Mouse (Mus musculus): Measurements from ENCODE around the gene Mpl.

Gene Mpl

DNA sequence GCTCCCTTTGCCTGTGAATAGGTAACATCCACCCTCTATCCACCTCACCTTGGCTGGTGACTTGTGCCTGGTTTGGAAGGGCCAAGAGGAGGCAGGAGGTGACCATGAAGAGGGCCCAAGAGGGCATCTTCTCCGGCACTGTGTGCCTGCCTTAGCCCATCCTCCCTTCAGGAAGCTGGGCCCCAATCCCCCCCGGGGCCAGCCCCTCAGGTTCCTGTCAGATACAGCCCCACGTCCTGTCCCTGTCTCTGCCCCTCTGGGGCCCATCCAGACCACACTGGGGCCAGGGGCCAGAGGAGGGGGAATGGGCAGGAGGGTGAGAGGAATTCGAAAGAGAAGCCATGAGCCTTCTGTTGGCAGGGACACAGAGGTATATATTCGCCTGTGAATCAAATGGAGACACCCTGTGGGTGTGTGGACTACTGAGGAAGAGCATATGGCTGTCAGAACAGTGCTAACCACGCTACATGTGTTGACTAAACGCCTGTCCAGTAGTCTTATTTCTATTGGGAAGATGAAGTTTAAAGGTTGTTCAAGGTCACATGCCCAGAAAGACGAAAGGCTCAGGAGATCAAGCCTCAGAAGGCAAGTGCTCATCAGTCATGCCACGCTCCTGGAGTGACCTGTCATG is at the start of gene Mpl:
TSS of gene Mpl (minus strand) at position 169 of the 631 bp plus-strand sequence.
- DNase-seq (ENCODE audit: low spot score): no peak

DNA sequence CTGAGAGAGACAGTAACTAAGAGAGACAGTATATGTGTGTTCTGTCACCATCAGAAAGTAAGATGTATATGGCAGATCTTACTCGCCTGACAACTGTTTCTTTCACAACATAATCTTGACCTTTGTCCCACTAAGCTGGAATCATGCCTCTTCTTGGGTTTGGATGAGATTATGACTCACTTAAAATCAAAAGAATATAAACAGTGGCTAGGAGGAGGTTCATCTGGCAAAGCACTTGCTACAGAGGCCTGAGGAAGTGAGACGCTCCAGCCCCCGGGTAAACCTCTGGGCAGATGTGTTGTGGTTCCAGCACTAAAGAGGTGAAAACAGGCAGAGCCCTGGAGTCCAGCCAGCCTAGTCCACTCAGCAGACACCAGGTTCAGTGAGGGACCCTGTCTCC is 48.2 kb upstream of the Mpl start:
- DNase-seq (ENCODE audit: low spot score): no peak

DNA sequence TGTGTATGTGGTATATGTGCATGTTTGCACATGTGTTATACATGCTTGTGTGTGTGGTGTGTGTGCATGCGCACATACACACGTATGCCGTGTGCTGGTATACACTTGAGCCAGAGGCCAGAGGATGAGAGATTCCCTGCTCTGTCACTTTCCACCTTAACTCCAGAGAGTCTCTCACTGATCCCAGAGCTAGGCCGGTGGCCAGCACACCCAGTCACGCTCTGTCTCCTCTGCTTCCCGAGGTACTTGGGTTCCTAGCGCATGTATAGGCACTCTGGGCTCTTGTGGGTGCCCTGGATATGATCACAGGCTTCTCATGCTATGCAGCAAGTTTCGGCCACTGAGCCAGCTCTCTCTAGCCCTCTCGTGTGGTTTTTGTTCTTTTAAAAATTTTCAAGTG is 43.5 kb upstream of the Mpl start:
- no peak for DNase-seq (ENCODE audit: low spot score)

DNA sequence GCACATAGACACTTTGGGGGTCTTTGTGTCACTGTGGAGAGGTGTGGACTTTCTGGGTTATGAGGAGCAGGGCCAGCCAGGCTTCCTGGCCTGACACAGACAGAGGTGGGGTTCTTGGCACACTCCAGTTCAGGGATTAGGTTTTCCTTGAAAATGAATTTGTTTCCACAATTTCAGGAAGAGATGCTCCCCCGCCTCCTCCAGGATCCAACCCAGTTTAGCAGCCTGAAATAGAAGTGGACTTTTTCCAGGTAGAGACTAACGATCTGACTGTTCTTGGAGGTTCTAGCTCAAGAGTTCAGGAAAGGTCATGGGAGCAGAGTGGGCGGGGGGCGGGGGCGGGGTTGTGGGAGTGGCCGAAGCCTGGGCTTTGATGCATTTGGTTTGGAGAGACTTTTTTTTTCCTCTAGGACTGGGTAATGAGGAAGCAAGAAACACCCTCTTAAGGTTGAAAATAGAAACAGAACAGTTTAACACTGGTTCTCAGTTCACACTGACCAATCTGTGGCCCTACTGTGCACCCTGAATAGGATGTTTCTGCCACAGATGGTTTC is 42.9 kb upstream of the Mpl start:
- DNase-seq (ENCODE audit: low spot score): no peak

DNA sequence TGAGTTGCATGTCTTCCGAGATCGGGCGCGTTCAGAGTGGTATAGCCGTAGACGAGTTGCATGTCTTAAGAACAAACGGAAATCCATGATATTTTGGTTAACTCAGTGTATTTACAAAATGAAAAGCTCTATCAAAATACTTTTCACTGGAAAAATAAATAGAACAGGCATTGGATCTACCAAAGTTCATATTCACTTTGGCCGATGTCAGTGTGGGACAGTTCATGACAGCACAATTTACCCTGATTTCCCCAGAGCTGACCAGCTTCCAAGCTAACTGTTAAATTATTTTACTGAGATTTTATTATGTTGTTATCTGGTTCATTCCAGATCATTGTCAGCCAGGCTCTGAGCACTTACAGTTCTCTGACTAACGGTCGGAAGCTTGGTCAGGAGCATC is 33.1 kb upstream of the Mpl start:
- DNase-seq (ENCODE audit: low spot score): no peak

DNA sequence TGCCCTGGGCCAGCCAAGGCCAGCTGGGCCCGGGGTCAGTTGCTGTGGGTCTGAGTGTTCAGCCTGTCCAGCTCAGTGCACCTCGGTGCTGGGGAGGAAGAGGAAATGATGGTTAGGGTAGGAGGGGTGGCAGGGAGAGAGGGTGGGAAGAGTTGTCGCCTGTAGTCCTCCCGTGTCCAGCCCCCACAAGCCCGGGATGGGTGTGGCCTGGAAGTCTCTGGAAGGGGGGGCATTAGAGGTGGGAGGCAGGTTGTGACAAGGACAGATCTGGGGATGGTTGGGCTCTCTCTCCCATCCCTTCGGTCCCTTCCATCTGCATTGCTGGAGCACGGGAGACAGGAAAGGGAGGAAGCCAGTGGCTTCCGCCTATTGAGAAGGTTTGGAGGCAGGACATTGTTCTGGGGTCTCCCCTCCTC is 32.4 kb upstream of the Mpl start, which contains the start of gene Tie1:
TSS of gene Tie1 (minus strand) at position 345 of the 416 bp plus-strand sequence.
- no peak for DNase-seq (ENCODE audit: low spot score)

DNA sequence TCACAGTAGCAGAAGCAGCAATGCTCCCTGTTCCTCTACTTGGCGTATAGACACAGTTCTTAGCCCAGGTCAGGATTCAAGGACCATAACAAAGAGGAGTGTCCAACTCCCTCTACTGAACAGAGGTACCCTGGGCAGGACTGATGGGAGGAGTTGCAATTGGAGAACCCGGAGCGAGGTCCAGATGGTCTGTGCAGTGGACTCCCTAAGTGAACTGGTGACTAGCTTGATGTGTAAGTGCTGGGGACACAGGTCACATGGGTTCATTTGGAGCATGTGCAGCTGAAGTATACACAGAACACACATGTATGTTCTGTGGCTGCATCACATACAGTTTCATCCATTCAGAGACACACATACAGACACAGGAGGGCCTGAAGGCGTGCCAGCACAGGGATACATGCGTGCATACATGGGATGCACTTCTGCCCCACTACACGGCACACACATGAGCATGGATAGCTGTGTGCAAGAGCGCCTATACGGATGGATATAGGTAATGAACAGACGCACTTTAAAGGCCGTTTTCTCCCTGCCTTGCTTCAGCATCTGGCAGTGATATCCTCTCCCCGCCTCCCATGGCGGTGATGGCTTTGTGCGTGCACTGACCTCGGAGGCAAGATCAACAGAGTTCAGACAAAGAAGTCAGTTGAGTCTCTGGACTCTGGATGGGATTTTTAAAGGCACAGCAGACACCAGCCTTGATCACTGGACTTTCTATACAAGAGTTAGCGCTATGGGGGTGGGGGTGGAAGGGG is 19.6 kb upstream of the Mpl start:
- no peak for DNase-seq (ENCODE audit: low spot score)

DNA sequence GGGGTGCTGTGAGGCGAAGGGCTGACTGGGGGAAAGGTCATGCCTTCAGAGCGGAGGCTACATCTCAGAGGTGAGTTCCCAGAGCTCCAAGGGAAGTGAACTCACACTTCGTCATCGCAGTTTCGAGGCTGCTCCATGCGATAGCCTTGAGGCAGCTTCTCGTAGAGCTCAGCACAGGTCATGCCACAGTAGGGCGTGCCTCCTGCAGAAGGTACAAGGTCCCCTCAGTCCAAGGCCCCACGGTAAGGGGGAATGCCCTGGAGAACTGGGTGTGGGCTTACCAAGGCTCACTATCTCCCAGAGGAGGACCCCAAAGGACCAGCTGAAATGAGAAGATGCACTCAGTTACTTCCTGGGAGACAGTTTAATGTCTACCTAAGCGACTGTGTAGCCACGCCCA is 15.4 kb upstream of the Mpl start:
- no peak for DNase-seq (ENCODE audit: low spot score)

DNA sequence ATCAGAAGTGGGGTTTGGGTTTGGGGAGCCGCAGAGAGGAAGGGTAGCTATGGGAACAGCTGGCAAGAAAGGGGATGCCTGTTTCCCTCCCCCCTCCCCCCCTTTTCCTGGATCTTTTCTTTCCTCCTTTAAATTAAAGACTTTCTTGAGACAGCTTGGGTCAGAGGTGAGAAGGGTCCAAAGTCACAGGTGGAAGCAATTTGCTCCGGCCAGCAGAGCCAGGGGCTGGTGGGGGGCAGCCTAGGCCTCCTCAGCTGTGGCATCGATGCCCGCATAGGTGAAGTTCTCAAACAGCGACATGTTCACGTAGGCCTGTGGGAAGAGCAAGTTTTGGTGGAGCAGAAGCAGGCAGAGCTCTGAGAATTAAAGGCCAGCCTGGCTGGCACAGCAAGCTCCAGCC is 14.0 kb upstream of the Mpl start:
- DNase-seq (ENCODE audit: low spot score): no peak

DNA sequence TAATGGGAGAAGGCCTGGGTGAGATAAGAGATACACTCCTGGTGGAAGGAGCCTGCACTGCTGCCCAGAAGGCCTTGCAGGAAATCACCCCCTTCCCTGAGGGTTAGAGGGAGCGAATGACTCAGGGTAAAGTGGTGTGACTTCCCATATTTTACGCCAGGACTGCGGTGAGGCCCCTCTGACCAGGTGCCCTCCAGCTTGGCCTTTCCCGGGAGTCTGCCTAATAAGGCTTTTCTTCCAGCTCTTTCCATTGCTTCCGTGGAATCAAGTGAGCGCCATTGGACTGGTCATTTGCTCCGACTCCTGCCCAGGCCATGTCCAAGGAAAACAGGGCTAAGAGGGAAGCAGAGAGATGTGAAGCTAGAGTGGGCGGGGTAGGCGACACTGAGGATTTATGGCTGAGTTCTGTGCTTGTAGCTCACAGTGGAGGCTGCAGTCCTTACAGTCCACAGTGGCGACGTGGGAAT is 8.4 kb upstream of the Mpl start:
- no peak for DNase-seq (ENCODE audit: low spot score)

DNA sequence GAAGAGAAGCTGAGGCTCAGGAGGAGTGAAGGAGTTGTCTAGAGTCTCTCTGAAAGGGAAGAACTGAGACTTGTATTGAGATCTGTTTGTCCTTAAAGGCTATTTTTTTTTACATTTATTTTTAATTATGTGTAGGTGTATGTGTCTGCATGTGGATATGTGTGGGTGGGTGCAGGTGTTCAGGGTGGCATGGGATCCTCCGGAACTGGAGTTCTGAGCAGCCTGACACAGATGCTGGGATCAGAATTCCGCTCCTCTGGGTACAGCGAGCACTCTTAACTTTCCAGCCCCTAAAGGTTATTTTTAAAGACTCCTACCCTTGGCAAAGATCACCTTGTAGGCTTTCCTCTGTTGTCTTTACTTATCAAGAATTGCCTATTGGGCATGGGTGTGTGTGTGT is 7.6 kb upstream of the Mpl start:
- DNase-seq (ENCODE audit: low spot score): no peak

DNA sequence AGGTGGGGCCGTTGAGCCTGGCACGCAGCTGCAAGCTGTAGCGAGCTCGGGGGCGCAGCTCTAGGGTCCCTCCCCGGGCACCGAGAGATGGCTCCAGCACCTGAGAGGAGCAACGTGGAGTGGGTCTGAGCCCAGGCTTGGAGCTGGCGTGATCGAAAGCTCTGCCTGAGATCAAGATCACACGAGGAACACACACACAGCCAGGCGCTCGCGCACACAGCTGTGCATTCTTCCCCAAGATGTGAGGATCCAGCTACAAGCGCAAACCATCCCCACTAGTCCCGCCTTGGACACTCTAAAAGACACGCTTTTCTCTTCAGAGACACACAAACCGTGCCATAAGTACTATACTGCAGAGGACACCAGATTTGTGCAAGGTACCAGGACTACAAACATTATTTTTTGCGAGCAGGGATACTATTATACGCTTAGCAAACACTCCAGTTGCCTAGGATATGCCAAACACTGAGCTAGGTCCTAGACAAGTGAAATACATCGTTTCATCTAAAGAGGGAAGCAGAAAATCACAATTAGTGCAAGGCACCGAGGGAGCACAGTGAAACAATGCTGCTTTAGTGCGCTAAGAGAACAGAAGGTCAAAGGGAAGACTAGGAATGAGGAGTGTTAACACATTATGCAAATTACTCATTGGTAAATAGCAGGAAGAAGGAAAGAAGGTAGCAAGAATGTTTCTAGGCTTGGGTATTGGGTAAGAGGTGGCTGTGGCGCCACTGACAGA is 10.7 kb downstream of the Mpl start:
- no peak for DNase-seq (ENCODE audit: low spot score)

DNA sequence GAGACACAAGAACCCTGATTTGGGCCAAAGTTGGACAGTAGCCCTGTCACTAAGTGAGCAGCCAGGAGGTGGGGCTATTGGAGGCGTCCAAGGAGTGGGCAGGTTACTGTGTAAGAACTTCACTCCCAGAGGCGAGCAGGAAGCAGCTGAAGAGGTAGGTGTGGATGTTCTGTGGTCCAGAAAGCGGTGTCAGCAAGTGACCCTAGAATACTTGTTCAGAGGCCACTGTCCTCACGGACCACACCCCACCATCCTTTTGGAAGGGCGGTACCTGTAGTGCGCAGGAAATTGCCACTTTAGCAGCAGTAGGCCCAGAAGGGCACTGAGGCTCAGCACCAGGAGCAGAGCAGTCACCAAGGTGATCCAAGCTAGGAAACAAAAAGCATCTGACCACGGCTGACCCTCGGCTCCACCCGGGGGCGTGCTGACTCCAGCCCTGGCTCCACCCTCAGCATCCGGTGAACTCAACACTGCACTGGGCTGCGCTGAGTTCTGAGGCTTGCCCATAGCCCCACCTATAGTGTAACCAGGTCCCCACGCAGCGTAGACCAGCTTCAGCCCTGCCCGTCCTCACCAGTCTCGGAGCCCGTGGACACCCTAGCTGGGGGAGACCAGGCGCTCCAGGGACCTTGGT is 11.4 kb downstream of the Mpl start:
- no peak for DNase-seq (ENCODE audit: low spot score)

DNA sequence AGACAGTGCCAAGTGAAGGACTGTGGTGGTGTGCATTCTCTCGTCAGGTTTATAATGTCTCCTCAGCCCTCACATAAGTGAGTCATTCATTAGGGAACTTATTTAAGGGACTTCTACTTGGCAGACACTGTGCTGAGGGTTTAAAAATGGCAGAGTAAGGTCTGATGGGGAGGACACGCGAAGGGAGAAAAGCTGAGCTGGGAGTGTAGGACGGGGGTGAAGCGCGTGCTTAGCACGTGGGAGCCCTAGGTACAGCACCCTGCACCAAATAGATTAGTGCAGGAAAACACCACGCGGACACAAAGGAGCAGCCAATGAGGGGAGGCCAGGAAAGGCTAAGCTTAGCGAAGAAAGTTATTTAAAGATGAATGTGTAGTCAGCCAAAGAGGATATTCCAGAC is 12.2 kb downstream of the Mpl start:
- DNase-seq (ENCODE audit: low spot score): no peak

DNA sequence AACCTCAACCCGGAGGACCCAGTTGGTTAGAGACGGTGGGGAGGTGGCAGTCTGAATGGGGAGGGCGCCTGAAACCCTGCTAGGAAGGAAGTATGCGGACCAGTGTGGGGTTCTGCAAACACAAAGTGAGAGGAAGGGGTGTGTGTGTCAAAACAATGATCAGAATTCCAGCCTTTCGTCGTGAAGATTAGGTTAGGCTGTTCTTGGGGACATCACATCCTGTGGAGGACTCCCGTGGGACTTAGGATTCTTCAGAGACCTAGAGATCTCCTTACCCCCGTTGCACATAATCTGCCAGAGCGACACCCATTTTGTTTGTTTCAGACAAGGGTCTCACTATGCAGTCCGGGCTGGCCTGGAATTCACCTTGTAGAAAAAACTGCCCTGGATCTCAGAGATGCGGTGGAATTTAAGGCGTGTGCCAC is 19.5 kb downstream of the Mpl start:
- DNase-seq (ENCODE audit: low spot score): no peak

DNA sequence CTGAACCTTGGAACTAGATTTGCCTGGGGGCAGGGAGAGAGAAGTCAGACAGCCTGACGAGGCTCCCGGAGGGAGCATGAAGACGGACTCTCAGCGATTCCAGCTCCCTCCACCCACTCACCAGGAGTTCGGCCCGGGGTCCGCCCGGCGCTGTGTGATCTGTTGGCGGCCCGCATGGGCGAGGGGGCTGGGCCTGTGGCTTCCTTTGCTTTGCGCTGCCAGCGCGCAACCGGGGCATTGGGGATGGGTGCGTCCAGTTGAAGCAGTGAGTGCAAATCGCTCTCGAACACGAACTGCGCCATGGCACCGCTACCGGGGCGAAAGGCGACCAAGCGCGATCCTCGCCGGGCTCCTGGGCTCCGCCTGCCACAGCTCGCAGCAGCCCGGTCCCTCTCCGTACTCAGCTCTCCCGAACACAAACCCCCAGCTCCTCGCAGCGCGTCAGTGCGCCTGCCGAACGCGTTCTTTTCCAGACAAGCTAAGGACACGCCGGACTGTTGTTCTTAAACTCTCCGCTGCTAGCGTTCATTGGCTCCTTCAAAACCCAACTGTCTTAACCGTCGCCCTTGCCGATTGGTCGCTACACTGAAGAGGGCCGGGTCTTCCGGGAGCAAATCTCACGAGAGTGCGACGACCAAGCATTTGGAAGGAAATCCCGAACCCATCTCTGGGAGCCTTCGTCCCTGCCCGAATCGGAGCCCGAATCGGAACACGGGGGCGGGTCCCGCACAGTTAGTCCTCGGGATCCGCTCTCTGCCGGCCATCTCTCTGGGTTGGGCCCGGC is 20.3 kb downstream of the Mpl start, which contains the start of gene Cdc20:
TSS of gene Cdc20 (minus strand) at position 533 of the 784 bp plus-strand sequence.
- peak; percentile 65 for DNase-seq (ENCODE audit: low spot score)

DNA sequence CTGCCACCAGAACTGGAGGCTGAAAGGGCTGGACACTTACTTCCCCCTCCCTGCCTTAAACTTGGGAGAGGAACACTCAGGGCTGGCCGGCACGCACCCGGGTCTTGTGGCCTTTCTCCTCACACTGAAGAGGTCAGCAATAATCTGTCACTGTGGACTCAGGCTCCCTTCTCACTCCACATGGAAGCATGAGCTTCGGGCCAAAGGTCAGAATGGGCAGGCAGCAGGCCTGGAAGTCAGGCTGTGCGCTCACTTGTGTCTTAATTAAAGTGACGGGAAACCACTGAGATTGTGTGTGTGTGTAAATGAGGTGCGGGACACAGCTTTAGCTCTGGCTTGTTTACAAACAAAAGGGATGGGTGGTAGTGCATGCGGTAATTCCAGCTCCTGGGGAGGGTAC is 25.0 kb downstream of the Mpl start:
- no peak for DNase-seq (ENCODE audit: low spot score)

DNA sequence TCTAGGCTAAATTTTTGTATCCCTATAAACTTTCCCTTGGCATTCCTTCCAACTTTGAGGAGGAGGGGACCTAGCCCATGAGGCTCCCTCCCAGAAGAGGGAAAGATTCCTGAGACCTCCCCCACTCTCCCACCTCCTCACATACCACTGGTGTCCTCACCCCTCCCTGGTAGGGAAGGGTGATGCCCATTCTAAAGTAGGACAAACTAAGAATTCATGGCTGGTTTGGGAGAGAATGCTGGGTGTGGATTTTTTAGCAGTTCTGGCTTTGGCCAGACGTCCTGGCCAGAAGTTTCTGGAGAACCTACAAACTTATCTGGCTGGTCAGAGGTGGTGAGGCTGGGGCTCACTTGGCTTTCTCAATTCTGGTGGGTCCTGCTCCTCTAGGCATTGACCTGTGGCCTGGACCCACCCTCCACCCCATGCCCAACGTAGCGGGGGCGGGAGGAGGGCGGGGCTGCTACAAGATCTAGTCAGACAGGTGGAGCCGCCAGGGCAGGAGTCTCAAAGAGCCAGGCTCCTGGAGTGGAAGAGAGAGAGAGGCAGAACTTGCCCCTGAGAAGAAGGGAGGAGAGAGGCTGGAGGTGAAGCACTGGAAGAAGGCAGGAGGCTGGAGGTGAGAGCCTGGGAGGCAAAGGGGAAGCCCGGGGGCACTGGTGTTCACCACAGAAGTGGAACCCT is 28.0 kb downstream of the Mpl start:
- DNase-seq (ENCODE audit: low spot score): no peak

DNA sequence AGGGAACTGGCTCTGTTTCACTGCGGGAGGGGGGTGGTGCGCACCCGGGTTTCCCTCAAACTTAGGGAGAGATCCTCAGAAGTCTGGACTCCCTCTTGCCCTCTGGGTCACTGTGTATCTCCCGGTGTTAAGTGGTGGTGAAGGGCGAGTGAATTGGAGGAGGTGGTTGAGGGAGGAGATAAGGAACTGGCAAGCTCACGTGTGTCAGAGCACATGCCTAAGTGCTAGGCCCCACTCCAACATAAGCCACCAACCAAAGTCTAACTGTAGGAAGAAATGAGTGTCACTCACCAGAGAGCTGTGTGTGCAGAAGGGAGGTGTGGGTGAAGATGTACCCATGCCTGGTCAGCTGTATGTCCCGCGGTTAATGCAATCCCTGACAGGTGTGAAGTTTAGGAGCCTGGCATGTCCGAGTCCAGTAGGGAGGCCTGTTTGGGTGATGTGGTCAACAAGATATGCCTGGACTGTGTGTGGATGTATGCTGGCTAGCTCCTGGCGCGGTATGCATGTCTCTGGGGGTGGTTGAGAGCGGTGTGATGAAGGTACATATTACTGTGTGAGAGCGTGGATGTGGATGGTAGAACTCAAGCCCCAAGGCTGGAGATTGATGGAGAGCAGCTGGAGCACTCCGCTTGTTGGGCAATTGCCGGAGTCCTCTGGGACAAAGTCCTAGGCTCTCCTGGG is 28.6 kb downstream of the Mpl start:
- DNase-seq (ENCODE audit: low spot score): no peak
